Mouse (Mus musculus) lung, postnatal 25 days (tissue): ENCODE measurements around the gene Blnk.
A peak's percentile ranks its signal among the peaks of the same experiment; 100 is the strongest.

Experiments
- DNase-seq: peaks from one replicate; pipeline ENCODE4 v3.0.0; 2022; ENCODE audit warnings: low spot score

The Blnk gene

DNA sequence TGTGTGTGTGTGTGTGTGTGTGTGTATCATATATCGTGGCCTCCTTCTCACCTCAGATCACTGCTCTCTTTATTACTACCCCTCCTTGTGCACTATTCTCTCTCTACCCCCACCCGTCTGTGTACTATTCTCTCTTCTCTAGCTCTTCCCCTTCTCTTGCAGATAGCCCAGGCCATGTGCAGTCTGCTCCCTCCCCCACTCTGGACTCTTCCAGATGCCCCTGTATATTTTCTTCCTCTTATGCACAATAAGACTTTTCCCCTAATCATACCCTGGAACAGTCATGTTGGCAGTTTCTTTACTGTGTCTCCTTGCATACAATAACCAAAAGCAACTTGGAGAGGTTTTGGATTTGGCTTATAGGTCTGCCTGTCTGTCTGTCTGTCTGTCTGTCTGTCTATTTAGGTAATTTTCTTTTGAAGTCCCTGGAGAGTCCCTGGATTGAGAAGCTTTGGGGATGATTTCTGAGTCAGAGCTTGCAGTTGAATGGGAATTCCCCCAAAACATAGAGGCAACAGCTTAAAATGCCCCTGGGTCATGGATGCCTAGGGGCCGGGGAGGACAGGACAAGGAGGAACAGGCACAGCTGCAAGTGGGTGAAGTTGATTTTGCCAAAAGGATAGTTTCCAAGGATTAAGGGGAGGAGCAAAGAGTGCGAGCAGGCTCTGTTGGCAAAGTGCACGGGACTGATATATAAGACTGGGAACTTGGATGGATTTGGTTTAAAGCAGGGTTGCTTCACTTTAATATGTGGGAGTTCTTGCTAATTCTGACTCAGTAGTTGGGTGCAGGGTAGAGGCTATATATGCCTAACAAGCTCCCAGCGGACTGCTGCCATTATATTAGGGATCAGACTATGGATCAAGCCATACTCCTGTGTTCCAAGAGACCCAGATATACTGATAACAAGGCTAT is 29.1 kb downstream of the Blnk start:
- no peak for DNase-seq

DNA sequence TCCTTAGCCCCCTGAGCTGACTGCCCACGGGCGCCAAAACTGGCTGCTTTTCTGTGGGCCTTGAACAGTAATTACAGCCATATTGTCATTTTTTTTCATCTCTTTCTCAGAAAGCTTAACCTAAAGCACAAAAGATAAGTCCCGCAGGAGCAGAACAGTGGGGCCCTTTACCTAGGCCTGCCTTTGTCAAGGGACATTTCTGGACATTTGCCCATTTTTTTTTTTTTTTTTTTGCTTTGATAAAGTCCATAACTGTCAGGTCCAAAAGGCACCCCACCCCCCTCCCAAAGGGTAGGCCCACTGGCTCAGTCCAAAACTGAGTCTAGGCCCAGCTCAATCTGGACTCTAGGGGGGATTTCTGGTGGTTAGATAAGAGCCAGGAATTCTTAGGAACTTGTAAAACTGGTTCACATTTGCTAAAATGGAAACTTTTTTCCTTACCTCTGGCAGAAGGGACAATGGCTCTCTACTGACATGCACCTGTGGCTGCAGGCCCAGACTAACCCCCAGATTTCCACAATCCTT is 29.9 kb downstream of the Blnk start:
- no peak for DNase-seq

DNA sequence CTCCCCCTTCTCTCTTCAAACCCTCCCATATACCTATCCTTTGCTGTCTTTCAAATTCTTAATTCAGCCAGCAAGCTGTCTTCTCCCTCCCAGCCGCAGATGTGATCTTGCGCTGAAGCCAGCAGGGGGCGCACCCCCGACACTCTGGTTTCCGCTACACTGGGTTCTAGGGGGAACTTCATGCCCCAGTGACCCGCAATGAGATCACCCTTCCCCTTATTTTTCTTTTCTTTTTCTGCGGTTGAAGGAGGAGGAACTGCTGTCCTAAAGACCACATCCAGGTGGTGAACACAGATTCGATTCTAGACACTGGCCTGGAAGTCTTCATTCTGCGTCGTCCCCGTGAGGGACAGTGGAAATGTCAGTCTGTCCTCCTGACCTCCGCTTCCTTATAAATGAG is 31.3 kb downstream of the Blnk start:
- peak; percentile 62 for DNase-seq

DNA sequence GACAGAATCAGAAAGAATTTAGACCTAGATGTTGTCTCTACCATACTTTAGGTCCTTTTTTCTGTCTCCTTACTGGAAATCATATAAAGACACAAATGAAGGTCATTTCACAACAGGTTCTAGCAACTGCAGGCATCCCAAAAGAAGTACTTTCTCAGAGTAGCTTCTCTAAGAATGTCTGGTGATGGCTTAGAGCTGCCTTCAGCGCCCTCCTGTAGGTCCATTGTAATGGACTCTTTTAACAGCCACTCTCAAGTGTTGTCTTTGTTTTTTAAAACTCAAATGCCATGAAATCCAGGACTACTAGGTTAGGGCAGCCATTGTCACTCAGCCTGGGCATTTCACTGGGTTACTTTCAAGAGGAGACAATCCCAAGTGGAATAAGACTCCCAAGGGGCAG is 35.4 kb downstream of the Blnk start:
- no peak for DNase-seq

DNA sequence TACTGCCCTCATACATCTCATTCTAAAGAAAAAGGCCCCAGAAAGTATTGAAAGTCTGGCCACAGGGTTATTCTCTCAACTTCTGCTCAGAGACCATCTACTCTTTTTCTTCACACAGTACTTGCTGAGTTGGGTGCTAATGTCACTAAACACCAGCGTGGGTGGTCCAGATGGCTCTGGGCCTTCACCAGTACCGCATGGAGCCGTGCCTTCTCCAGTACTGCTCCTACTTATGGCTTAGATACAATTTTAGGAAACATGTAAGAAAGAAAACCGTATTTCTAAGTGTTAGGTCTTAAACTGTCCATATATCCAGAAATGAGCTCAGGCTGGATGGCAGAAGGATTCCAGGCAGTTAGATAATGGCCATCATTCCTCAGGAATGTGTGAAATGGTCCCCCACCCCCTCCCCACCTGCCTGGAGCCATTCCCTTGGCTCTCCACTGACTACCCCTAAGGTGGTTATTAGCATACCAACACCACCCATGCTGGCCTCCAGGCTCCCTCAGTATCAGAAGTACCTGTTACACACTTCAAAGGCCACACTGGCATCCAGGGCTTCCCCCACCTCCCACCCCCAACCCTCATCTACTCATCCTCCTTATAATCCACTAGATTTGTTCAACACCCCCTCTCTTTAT is 47.3 kb downstream of the Blnk start:
- DNase-seq, result no peak

DNA sequence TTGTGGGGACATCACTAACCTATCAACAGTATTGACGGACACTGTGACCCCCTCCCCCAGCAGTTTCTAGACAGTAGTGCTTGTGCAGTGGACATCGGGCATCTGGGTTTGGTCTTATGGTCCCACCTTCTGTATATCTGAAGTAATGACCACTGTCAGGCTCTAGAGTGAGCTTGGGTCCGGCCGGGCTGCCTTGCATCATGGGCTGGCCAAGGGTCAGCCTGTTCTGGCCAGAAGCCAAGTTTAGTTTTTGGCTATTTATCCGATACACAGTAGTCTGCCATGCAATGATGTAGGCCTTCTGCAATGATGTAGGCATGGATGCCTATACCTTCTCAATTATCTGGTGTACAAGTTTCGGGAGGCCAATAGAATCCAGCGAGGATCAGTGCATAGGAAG is 50.8 kb downstream of the Blnk start:
- no peak for DNase-seq

DNA sequence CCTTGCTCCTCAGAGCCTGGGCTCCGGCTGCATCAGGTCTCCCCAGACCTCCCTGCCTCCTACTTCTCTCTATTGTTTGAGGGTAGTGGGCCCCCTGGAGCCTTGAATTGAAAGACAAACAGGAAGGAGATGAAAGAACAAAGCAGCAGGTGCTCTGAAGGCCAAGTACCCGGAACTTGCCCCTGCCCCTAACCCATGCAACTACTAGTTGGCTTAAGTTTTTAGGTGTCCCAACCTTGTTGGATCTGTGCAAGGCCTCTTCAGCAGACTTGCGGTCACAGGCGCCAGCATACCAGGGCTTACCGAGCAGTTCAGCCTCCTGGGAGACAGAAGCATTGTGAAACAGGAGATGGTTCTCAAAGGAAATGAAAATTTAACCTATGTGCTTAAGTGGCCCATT is 58.3 kb downstream of the Blnk start:
- DNase-seq, result no peak

DNA sequence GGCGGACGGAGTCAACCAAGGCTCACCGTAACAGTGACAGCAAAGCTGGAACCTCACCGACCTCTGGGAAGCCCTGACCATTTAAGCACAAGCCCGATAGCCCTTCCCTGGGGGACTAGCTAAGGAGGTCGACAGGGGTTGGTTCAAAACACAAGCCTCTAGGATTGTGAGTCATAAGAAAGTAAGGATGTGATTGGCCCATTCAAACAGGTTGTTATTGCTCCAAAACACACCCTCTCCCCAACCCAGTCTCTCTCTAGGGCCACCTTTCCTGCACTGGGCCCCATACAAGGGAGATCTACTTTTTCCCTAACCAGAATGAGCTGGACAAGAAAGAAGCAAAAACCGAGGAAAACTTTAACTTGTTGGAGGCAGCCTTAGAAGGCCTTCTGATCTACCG is 59.0 kb downstream of the Blnk start:
- DNase-seq, result no peak

DNA sequence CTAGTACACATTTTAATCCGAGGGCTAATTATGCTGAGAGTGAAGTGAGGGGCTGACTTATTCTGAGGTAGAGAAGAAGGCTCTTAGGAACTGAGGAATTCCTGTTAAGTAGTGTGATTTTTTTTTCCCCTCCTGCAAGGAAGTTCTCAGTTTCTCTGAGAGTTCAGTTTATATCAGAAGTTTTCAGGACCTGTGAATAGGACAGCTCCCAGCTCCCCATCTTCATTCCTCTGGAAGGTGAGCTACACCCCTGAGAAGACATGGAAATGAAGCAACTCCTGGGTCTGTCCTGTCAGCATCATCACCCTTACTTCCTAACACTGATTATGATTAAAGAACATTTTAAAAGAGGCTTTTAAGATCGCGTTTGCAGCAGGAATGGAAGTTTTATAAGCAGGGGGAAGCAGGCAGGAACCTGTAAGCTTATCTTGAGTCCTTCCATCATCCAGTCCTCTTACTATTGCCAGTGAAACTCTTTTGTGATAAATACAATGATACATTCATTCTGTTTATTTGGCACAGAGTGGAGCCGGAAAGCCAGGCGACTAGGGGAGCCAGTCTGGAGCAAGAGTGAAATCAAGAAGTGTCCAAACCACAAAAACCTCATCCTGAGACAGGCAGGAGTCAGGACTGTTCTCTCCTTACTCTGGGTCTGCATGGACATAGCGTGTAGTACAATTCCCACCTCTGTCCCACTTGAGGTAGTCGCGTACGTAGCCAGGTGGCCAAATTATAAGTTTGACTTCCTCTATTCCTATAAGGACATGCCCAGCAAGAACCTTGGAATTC is 62.6 kb downstream of the Blnk start:
- DNase-seq, result no peak

DNA sequence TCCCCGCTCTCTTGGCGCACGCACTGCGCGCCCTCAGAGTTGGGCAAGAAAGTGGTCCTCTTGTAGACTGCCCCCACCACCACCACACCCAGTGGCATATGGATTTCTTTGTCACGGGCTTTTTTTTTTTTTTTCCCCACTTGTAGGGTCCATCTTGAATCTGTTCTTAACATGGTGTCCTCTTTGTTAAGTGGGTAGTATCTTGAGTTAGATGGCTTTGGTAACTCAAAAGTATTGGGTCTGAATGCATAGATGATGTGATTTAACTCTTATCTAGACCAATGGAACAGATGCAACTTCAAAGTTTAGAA is 99.0 kb downstream of the Blnk start:
- no peak for DNase-seq

DNA sequence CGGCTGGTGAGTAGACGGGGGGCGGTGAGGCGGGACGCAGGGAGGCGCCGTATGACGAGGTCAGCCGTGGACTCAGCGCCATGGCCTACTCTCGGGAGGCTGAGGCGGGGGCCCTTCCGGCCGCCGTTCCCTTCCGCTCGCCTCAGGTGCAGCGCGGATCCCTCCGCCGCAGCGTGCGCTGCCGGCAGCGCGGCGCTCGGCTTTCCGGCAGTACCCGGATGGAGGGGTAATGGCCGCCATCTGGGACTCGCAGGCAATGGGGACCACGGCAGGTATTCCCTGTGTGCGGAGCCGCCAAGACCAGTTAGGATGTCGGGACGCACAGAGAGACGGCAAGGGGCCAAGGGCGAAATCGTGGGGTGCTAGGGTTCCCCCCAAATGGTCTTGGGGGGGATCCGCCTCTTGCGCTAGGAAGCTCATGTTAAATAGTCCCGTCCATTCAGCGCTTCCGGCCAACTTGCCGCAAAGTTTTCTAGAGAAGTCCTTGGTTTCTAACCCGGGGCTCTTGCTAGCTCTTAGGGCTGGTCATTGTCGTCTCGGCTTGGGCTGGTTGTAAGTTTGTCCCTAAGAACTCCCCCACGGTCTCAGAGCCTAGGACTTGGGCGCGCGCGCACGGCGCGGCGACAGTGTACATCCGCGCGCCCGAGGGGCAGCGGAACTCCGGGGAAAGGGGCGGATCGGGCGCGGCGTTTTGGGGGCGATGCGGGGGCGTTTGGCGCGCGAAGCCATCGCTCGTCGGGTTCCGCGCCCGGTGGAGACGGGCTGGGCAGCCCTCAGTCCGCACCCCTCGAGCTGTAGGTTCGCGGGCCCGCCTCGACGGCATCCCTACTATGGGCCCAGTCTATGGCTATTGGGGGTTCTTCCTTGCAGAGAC is 99.6 kb downstream of the Blnk start, which contains the start of gene Zfp518a:
Gene Zfp518a, plus strand, starts transcription at position 187 of the 874 bp plus-strand sequence.
- peak; percentile 76 for DNase-seq

DNA sequence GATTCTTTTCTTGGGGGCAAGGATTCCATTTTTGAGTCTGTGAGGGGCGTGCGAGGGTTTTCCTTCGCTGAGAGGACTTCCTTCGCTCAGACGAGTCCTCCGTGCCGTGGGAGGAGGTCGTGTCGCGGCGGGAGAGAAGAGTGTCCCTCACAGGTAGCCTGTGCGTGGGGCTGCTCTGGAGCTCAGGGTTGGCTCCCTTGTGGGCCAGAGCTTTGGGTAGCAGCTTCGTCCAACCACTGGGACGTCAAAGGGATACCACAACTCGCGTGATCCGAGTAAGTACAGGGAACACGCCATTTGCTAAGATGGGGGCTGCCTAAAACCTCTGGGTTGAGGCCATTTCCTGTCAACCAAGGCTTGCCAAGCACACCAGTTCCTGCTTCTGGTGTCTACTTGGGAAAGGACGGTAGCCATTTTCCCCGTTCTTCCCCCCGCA is 100.2 kb downstream of the Blnk start:
- DNase-seq, result no peak

DNA sequence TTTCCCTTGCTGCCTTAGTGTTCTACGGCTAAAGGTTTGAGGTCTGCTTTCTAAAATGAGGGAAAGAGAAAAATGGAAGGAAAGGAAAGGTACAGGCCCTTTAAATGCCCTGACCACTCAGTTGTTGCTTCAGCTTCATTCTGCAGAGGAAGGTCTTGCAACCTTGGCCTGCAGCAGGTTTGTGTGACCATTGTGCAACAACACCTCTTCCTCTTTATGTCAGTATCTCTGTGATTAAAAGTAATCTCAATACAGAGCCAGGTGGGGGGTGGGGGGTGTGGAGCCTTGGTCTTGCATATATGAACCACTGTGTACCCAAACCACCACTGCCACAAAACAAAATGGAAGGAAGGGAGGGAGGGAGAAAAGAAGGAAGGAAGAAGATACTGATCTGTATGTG is 105.4 kb downstream of the Blnk start:
- no peak for DNase-seq

DNA sequence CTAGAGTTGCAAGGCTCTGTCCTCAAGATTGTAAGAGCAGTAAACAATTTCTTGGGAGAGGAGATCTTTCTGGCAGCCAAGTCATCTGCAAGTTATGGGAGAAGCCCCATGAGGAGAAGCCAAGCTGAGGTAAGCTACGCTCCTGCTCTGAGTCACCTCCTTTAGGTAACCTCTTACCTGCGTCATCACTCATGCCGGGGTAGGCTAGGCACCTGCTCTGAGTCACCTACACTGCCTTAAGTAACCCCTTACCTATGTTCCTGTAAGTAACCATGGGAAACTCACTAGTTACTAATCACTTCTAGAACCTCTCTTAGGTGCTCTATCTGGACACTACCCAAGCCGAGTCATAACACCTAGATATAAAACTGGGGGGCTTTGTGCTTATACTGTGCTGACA is 112.6 kb downstream of the Blnk start:
- no peak for DNase-seq
